Mouse (Mus musculus) limb, embryonic 11.5 days (tissue): ENCODE measurements around the gene Fkbp15. TPM values are rescaled to one million over a fixed set of nuclear protein-coding genes. Genes with fewer than 3 reads are reported as not detected.

ENCODE experiments used
- ATAC-seq: fragments of 200-750 bp; cut with Nextera tagmentation; 2 replicates; pipeline ENCODE4 v1.8.0; 2017; ENCODE audit warnings: low read depth; ENCODE audit not compliant: insufficient number of reproducible peaks, low FRiP score, low TSS enrichment
- DNase-seq: peaks from one replicate; pipeline ENCODE4 v3.0.0-alpha.2; 2015; ENCODE audit warnings: low spot score
- H3K27ac ChIP-seq: fragments of 300-500 bp; sonication (generic); replicated peaks from 2 replicates; pipeline ENCODE4 v1.5.1; 2014; ENCODE audit warnings: low read depth, mild to moderate bottlenecking, low read length
- H3K27me3 ChIP-seq: fragments of 300-500 bp; sonication (generic); 2 replicates; pipeline ENCODE4 v1.6.1; 2014; ENCODE audit warnings: mild to moderate bottlenecking, low read length, mixed read lengths; ENCODE audit not compliant: control insufficient read depth, insufficient read depth
- H3K36me3 ChIP-seq: fragments of 300-500 bp; sonication (generic); 2 replicates; pipeline ENCODE4 v1.6.1; 2014; ENCODE audit warnings: mild to moderate bottlenecking, low read length, moderate library complexity, mixed read lengths; ENCODE audit not compliant: control insufficient read depth, insufficient read depth
- H3K4me1 ChIP-seq: fragments of 300-500 bp; sonication (generic); 2 replicates; pipeline ENCODE4 v1.6.1; 2014; ENCODE audit warnings: low read length, mixed read lengths; ENCODE audit not compliant: control insufficient read depth, insufficient read depth
- H3K4me2 ChIP-seq: fragments of 300-500 bp; sonication (generic); 2 replicates; pipeline ENCODE4 v1.6.1; 2014; ENCODE audit warnings: low read depth, mild to moderate bottlenecking, moderate library complexity; ENCODE audit not compliant: severe bottlenecking
- H3K4me3 ChIP-seq: fragments of 300-500 bp; sonication (generic); 2 replicates; pipeline ENCODE4 v1.5.1; 2014; ENCODE audit warnings: low read depth, low read length
- H3K9ac ChIP-seq: fragments of 300-500 bp; sonication (generic); 2 replicates; pipeline ENCODE4 v1.6.1; 2014; ENCODE audit warnings: mild to moderate bottlenecking, low read length
- H3K9me3 ChIP-seq: fragments of 300-500 bp; sonication (generic); 2 replicates; pipeline ENCODE4 v1.6.1; 2016; ENCODE audit warnings: low read length; ENCODE audit not compliant: control insufficient read depth
- WGBS: fragments of 180-500 bp; shearing (Covaris S2); extraction: QIAGEN DNeasy Blood & Tissue Kit; methylation state at CpG from one replicate; pipeline ENCODE4 v1.1.7; 2014; 5-methylcytosine and 5-hydroxymethylcytosine counted together
- polyA plus RNA-seq: library from polyadenylated mRNA; unstranded; fragments of >200 nt; fragmentation: Nextera tagmentation; extraction: Ambion mirVana; gene quantifications from 2 replicates; pipeline ENCODE4 v1.2.1, GENCODE M21; 2014

Fkbp15 gene
- polyA plus RNA-seq, 1 experiment from 2014 or later: 19.9 TPM

DNA sequence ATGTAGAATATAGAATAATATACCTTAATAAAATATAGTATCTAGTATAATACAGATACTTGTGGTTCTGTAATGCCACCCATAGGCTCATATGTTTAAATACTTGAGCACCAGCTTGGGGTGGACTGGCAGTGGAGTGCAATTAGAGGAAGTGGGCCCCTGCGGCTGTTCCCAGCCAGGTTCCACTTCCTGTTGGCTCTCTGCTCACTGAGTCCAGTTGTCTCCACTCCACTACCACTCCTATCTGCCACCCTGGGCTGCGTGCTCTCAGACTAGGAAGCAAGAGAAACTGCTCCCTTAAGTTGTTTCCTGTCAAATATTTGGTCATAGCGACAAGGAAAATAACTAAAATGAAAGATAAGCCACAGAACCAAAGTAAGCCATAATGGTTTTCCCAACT, 37.7 kb downstream of the Fkbp15 start:
- no peaks in the 10 kb centered on the region for H3K4me1 ChIP-seq
- H3K27ac ChIP-seq: no peak overlapping the region
- H3K27me3 ChIP-seq: no peaks in the 10 kb centered on the region
- H3K4me3 ChIP-seq: no peak overlapping the region
- DNase-seq (no peak), ATAC-seq (no peak)
- no peaks in the 10 kb centered on the region; the same call in 1 of the 2 replicates for H3K36me3 ChIP-seq
- H3K9me3 ChIP-seq: no peaks in the 10 kb centered on the region
- 93% methylated on average over 3 of the region's 3 CpGs for WGBS
- no peak overlapping the region for H3K9ac ChIP-seq
- no peak overlapping the region for H3K4me2 ChIP-seq

GRCm38 (mm10) chr4:62318294-62318693, 42.1 kb downstream of the Fkbp15 start:
- ATAC-seq: no peak
- WGBS: 68% methylated on average over 1 of the region's 1 CpGs
- H3K36me3 ChIP-seq: no peaks in the 10 kb centered on the region; the same call in 1 of the 2 replicates

GRCm38 (mm10) chr4:62316456-62316855, 43.9 kb downstream of the Fkbp15 start:
- no peak for DNase-seq
- H3K9ac ChIP-seq: no peak overlapping the region
- H3K4me2 ChIP-seq: no peak overlapping the region
- H3K27ac ChIP-seq: no peak overlapping the region
- no peak overlapping the region for H3K4me3 ChIP-seq
- no peaks in the 10 kb centered on the region for H3K9me3 ChIP-seq
- no peaks in the 10 kb centered on the region for H3K4me1 ChIP-seq
- H3K36me3 ChIP-seq: peaks cover 5% of the 10 kb centered on the region; the same call in 1 of the 2 replicates
- 87% methylated on average over 2 of the region's 2 CpGs for WGBS
- H3K27me3 ChIP-seq: no peaks in the 10 kb centered on the region
- ATAC-seq: no peak

More at GRCm38 (mm10) chr4:62318294-62318693, 42.1 kb downstream of the Fkbp15 start:
- H3K27me3 ChIP-seq: no peaks in the 10 kb centered on the region
- no peaks in the 10 kb centered on the region for H3K9me3 ChIP-seq
- no peak overlapping the region for H3K9ac ChIP-seq
- no peak for DNase-seq
- no peak overlapping the region for H3K27ac ChIP-seq
- H3K4me1 ChIP-seq: no peaks in the 10 kb centered on the region
- no peak overlapping the region for H3K4me2 ChIP-seq
- no peak overlapping the region for H3K4me3 ChIP-seq

DNA sequence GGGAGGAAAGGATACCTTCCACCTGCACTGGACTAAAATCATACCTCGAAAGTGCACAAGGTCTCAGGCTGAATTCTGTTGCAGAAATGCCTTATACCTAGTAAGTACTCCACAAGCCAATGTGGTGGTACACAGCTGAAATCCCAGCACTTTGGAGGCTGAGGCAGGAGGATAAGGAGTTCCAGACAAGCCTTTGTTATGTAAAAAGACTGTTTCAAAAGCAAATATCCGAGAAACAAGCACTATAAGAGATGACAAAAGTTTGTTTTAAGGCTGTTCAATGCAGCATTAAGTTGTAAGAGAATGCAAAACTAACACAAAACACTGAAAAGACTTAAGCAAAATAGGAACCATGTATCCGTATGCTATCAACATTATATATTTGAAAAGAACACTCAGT, 45.8 kb downstream of the Fkbp15 start:
- 0 out of 2 replicates have a peak, but pooled peaks cover 5% of the 10 kb centered on the region for H3K36me3 ChIP-seq
- H3K27me3 ChIP-seq: no peaks in the 10 kb centered on the region
- H3K4me2 ChIP-seq: no peak overlapping the region
- no peak overlapping the region for H3K4me3 ChIP-seq
- no peak overlapping the region for H3K27ac ChIP-seq
- no peaks in the 10 kb centered on the region for H3K9me3 ChIP-seq
- ATAC-seq (no peak), DNase-seq (no peak)
- no peak overlapping the region for H3K9ac ChIP-seq
- 81% methylated on average over 3 of the region's 3 CpGs for WGBS
- H3K4me1 ChIP-seq: no peaks in the 10 kb centered on the region

- Histone ChIP-seq H3K27me3 (no peaks in the 10 kb centered on the region), H3K4me2 (no peak overlapping the region), H3K36me3 (0 out of 2 replicates have a peak, but pooled peaks cover 5% of the 10 kb centered on the region), H3K4me3 (no peak overlapping the region), H3K9ac (no peak overlapping the region), H3K9me3 (no peaks in the 10 kb centered on the region), H3K27ac (no peak overlapping the region), H3K4me1 (no peaks in the 10 kb centered on the region)
- no peak for ATAC-seq
- WGBS: 88% methylated on average over 9 of the region's 9 CpGs
- no peak for DNase-seq
These were observed 46.6 kb downstream of the Fkbp15 start for GRCm38 (mm10) chr4:62313641-62314211.

DNA sequence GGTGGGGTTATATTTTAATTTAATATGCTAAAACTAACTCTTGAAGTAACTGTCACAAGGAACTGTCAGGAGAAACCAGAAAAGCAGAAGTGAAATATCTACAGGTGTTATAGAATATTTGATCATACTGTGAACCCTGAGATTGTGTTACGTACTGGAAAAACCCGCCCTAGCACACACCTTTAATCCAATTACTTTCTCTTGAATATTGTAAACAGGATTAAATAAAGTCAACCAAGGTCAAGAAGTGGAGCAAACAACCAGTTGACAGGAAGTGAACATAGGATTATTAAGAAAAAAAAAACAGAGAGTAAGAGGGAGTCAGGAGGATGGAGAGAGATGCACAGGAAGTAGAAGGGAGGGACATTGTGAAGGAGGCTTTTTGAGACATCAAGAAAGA, 47.5 kb downstream of the Fkbp15 start:
- 94% methylated on average over 2 of the region's 2 CpGs for WGBS
- no peak overlapping the region for H3K27ac ChIP-seq
- DNase-seq: no peak
- no peak overlapping the region for H3K4me3 ChIP-seq
- H3K27me3 ChIP-seq: no peaks in the 10 kb centered on the region
- no peaks in the 10 kb centered on the region for H3K4me1 ChIP-seq
- no peaks in the 10 kb centered on the region for H3K9me3 ChIP-seq
- H3K9ac ChIP-seq: no peak overlapping the region
- ATAC-seq: no peak
- H3K36me3 ChIP-seq: 0 out of 2 replicates have a peak, but pooled peaks cover 5% of the 10 kb centered on the region
- H3K4me2 ChIP-seq: no peak overlapping the region

- Histone ChIP-seq H3K27ac (no peak overlapping the region), H3K36me3 (peaks cover 9% of the 10 kb centered on the region)
- DNase-seq: no peak
These were observed 51.9 kb downstream of the Fkbp15 start for GRCm38 (mm10) chr4:62308406-62308805.

GRCm38 (mm10) chr4:62306840-62307239, 53.5 kb downstream of the Fkbp15 start:
- Histone ChIP-seq H3K9ac (no peak overlapping the region), H3K27ac (no peak overlapping the region), H3K4me3 (no peak overlapping the region), H3K9me3 (no peaks in the 10 kb centered on the region), H3K4me1 (no peaks in the 10 kb centered on the region), H3K4me2 (no peak overlapping the region), H3K36me3 (peaks cover 5% of the 10 kb centered on the region), H3K27me3 (no peaks in the 10 kb centered on the region)
- DNase-seq (no peak), ATAC-seq (no peak)
- WGBS: 94% methylated on average over 4 of the region's 4 CpGs

More at GRCm38 (mm10) chr4:62308406-62308805, 51.9 kb downstream of the Fkbp15 start:
- Histone ChIP-seq H3K9ac (no peak overlapping the region), H3K27me3 (no peaks in the 10 kb centered on the region), H3K4me2 (no peak overlapping the region), H3K9me3 (no peaks in the 10 kb centered on the region), H3K4me3 (no peak overlapping the region), H3K4me1 (no peaks in the 10 kb centered on the region)
- no peak for ATAC-seq

DNA sequence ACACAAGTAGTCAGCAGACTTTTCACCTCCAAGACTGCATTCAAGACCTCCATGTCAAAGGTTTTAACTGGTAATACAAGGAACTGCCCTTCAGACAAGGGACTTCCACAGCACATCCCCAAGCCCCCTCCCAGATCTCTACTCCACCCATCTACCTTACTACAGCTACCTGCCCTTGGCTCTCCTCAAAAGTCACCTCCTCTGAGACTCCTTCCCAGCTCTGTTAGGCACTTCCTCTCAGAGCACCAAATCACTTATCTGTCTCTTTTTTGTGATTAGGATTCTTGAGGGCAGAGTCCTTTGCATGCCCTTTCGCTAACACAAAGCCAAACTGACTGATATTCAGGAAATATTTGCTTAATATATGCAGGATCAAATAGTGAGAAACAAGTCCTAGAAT, 54.0 kb downstream of the Fkbp15 start:
- Histone ChIP-seq H3K4me3 (no peak overlapping the region), H3K36me3 (peaks cover 4% of the 10 kb centered on the region), H3K27ac (no peak overlapping the region), H3K9me3 (no peaks in the 10 kb centered on the region), H3K9ac (no peak overlapping the region), H3K4me1 (no peaks in the 10 kb centered on the region), H3K4me2 (no peak overlapping the region), H3K27me3 (no peaks in the 10 kb centered on the region)
- DNase-seq: no peak
- WGBS: 91% methylated on average over 1 of the region's 1 CpGs
- no peak for ATAC-seq
